Mouse (Mus musculus) cortical plate, adult 2 months (tissue): Measurements from ENCODE around the gene Scn3b.

Experiments used
- CTCF ChIP-seq: fragments of 200-500 bp; IDR thresholded peaks from 2 replicates; pipeline ENCODE4 v1.5.1; 2011; ENCODE audit warnings: mild to moderate bottlenecking, control low read depth, low read length; ENCODE audit not compliant: insufficient read depth; ENCODE audit errors: extremely low read depth
- POLR2A ChIP-seq: fragments of 200-500 bp; IDR thresholded peaks from 2 replicates; pipeline ENCODE4 v1.6.1; 2011; ENCODE audit warnings: mild to moderate bottlenecking, low read length, control low read depth; ENCODE audit not compliant: insufficient read depth; ENCODE audit errors: extremely low read depth

- TF ChIP-seq CTCF (no peak), POLR2A (no peak)
Measured at GRCm38 (mm10) chr9:40229479-40229878, 39.5 kb upstream of the Scn3b start.
